Comparison of ENCODE assay signal across 11 mouse cellular contexts in genomic region chr2:104218588-104219065, GRCm38 (mm10).
DNase-seq lines count a peak whose midpoint lies in the region; ATAC-seq lines count a peak whose summit lies in the region.
"Had no signal": no experiment of that assay in that cellular context is flagged by ENCODE, and none has a peak within 500 bp of the region (broad histone marks: within the 10 kb centered on the region; RNA-seq: fewer than 3 reads in every experiment).

No protein-coding gene starts in this region.

- peaks cover 28% of the 10 kb centered on the region for H3K4me1 ChIP-seq in embryonic facial prominence, embryonic 12.5 days
- H3K4me1 ChIP-seq in hindbrain, embryonic 11.5 days (replicated peaks; ENCODE audit: control insufficient read depth, insufficient read depth, low read length) = peaks cover 2% of the 10 kb centered on the region; the same call in 1 of the 2 replicates
- H3K4me1 ChIP-seq: liver, embryonic 15.5 days had no signal

- WGBS in embryonic facial prominence, embryonic 12.5 days = 27% methylated on average over 9 of the region's 9 CpGs
- 58% methylated on average over 9 of the region's 9 CpGs for WGBS in hindbrain, embryonic 11.5 days

- H3K4me2 ChIP-seq in embryonic facial prominence, embryonic 12.5 days (replicated peaks) = no peak overlapping the region
- no peak overlapping the region for H3K4me2 ChIP-seq in hindbrain, embryonic 11.5 days (replicated peaks; ENCODE audit: low read depth, low read length)
- H3K4me2 ChIP-seq: embryonic facial prominence, embryonic 15.5 days; liver, embryonic 15.5 days had no signal

- H3K9me3 ChIP-seq in embryonic facial prominence, embryonic 12.5 days = no peaks in the 10 kb centered on the region
- no peaks in the 10 kb centered on the region for H3K9me3 ChIP-seq in hindbrain, embryonic 11.5 days (ENCODE audit: control insufficient read depth, low read length)
- H3K9me3 ChIP-seq: embryonic facial prominence, embryonic 15.5 days; liver, embryonic 15.5 days had no signal

- no peak overlapping the region for H3K9ac ChIP-seq in embryonic facial prominence, embryonic 12.5 days
- no peak overlapping the region for H3K9ac ChIP-seq in hindbrain, embryonic 11.5 days (ENCODE audit: low read depth, low read length)
- H3K9ac ChIP-seq: embryonic facial prominence, embryonic 15.5 days; liver, embryonic 15.5 days had no signal

- peak; percentile 23 to 57 for DNase-seq in left cerebral cortex, postnatal 14 days (ENCODE audit: low spot score in 2 of 2)
- DNase-seq in left cerebral cortex, postnatal 4 days = no peak
- peak; percentile 17 for DNase-seq in hindbrain, embryonic 11.5 days (ENCODE audit: low spot score)
- DNase-seq in mesoderm, embryonic 11.5 days (ENCODE audit: low read depth, low spot score) = peak; percentile 18
- DNase-seq in adrenal gland, postnatal 36 days = no peak
- no peak for DNase-seq in gastrocnemius, postnatal 25 days
- DNase-seq: heart, adult 2 months had no signal

- intact Hi-C loops in left cerebral cortex, postnatal 14 days (cut with DNase I) = no loop called here
- intact Hi-C loops in left cerebral cortex, postnatal 4 days (cut with DNase I) = no loop called here

- ATAC-seq in embryonic facial prominence, embryonic 12.5 days (ENCODE audit: insufficient number of reproducible peaks, insufficient read depth, low FRiP score, low TSS enrichment) = peak; percentile 65; the same call in 1 of the 2 replicates
- ATAC-seq in hindbrain, embryonic 11.5 days (ENCODE audit: low FRiP score) = no peak
- ATAC-seq in activated CD4-positive, CD25-positive, alpha-beta regulatory T cell, adult 4 months = no peak

- H3K4me3 ChIP-seq in embryonic facial prominence, embryonic 12.5 days = no peak overlapping the region
- H3K4me3 ChIP-seq in hindbrain, embryonic 11.5 days (ENCODE audit: low read depth, low read length) = no peak overlapping the region
- H3K4me3 ChIP-seq: embryonic facial prominence, embryonic 15.5 days; heart, adult 2 months; liver, embryonic 15.5 days had no signal

- H3K27me3 ChIP-seq in embryonic facial prominence, embryonic 12.5 days = no peaks in the 10 kb centered on the region
- H3K27me3 ChIP-seq in hindbrain, embryonic 11.5 days (ENCODE audit: control insufficient read depth, insufficient read depth, low read length) = peaks cover 8% of the 10 kb centered on the region
- H3K27me3 ChIP-seq: embryonic facial prominence, embryonic 15.5 days; liver, embryonic 15.5 days had no signal

- no peaks in the 10 kb centered on the region for H3K36me3 ChIP-seq in embryonic facial prominence, embryonic 12.5 days
- no peaks in the 10 kb centered on the region for H3K36me3 ChIP-seq in hindbrain, embryonic 11.5 days (ENCODE audit: control insufficient read depth, insufficient read depth, low read length)
- H3K36me3 ChIP-seq: embryonic facial prominence, embryonic 15.5 days; liver, embryonic 15.5 days had no signal

- peak overlapping the region; percentile 78 for H3K27ac ChIP-seq in embryonic facial prominence, embryonic 12.5 days
- H3K27ac ChIP-seq in hindbrain, embryonic 11.5 days (ENCODE audit: low read depth, low read length) = 0 out of 2 replicates have a peak overlapping the region, but pooled peaks have one; percentile 27
- H3K27ac ChIP-seq: embryonic facial prominence, embryonic 15.5 days; heart, adult 2 months; liver, embryonic 15.5 days had no signal

Comparison
In these comparisons a context has a peak if more than half of its experiments do, and no peak if none do; other contexts are left out.
1. DNase-seq: peak in left cerebral cortex, postnatal 14 days (2 of 2), hindbrain, embryonic 11.5 days (single experiment) and mesoderm, embryonic 11.5 days (single experiment); none in left cerebral cortex, postnatal 4 days (single experiment), adrenal gland, postnatal 36 days (0 of 2) and gastrocnemius, postnatal 25 days (single experiment).